Mouse (Mus musculus): ENCODE measurements around the gene Tesk1. TPM values are rescaled to one million over a fixed set of nuclear protein-coding genes. Genes with fewer than 3 reads are reported as not detected.

Tesk1 gene
- total RNA-seq, 2 experiments from 2014 or later: 79.9 to 86.0 TPM

DNA sequence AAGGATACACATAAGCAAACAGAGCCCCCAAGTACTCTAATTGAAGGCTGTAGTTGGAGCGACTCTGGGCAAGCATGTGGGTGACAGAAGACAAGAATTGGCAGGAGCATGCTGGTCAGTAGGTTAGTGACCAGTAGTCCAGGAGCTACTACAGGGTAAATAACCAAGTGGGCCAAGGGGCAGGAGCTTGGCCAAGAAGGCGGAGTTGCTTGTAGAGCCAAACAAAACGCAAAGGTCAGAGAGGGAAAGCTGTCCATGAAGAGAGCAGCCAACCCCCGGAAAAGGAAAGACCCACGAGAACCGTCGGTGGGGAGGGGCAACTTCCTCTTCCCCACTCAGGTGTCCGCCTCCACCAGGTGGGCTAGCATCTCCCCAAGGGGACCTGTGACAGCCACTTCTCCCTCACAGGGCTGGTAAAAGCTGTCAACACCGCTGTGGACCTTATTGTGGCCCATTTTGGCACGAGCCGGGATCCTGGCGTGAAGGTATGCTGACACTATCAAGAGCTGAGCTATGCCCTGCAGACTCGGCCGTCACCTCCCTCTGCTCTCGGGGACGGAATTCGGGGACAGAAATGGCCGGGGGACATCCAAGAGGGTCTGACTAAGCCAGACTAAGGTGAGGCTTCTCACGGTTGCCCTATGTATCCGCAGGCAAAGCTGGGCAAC lies 18.3 kb upstream of the Tesk1 start:
- TF ChIP-seq CTCF (conservative IDR thresholded peaks at IDR 0.05): no peak
- Histone ChIP-seq H3K27ac (no peak overlapping the region), H3K4me3 (no peak overlapping the region)
- DNase-seq (ENCODE audit: low spot score in 2 of 2): peak in 1 of 2 experiments; percentile 7

- TF ChIP-seq CTCF (conservative IDR thresholded peaks at IDR 0.05): no peak
- no peak overlapping the region for H3K4me3 ChIP-seq
- no peak for DNase-seq (ENCODE audit: low spot score in 2 of 2)
- no peak overlapping the region for H3K27ac ChIP-seq
Measured at GRCm38 (mm10) chr4:43424072-43424471, 17.7 kb upstream of the Tesk1 start.

DNA sequence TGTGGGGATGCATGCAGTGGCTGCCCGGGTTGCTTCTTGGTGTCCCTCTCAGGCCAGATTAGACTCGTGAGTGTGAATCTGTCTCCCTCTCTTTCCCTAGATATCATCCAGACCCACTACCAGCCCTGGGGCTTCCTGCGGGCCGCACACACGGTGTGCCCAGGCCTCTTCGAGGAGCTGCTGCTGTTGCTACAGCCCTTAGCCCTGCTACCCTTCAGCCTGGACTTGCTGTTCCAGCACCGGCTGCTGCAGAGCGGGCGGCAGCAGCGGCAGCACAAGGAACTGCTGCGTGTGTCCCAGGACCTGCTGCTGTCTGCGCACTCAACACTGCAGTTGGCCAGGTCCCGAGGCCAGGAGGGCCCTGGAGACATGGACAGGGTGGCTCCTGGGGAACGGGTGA lies 16.5 kb upstream of the Tesk1 start:
- H3K27ac ChIP-seq: no peak overlapping the region
- H3K4me3 ChIP-seq: no peak overlapping the region
- DNase-seq (ENCODE audit: low spot score in 2 of 2): no peak
- TF ChIP-seq CTCF (conservative IDR thresholded peaks at IDR 0.05): no peak

DNA sequence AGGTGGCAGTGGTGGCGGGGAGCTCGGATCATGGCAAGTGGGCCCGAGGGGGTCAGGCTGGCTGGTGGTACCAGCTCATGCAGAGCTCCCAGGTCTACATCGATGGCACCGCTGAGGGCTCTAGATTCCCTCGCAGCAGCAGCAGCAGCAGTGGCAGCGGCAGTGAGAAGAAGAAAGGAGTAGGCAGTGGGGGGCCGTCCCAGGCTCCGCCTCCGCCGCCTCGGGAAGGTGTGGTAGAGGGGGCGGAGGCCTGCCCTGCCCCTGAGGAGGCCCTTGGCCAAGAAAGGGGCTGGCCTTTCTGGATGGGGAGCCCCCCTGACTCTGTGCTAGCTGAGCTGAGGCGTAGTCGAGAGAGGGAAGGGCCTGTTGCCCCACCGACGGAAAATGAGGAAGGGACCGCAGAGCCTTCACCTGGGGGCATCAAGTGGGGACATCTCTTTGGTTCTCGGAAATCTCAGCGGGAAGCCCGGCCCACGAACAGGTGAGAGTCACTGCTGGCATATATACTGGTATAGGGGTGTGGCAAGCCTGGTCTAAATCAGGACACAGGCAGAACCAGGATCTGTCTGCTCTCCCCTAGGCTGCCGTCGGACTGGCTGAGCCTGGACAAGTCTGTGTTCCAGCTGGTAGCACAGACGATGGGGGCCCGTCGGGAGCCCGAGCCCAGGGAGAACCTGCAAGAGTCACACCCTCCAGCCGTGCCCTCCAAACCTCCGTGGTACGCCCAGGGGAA lies 15.9 kb upstream of the Tesk1 start:
- H3K4me3 ChIP-seq: no peak overlapping the region
- DNase-seq (ENCODE audit: low spot score in 2 of 2): no peak
- no peak overlapping the region for H3K27ac ChIP-seq
- no peak for TF ChIP-seq CTCF (conservative IDR thresholded peaks at IDR 0.05)

DNA sequence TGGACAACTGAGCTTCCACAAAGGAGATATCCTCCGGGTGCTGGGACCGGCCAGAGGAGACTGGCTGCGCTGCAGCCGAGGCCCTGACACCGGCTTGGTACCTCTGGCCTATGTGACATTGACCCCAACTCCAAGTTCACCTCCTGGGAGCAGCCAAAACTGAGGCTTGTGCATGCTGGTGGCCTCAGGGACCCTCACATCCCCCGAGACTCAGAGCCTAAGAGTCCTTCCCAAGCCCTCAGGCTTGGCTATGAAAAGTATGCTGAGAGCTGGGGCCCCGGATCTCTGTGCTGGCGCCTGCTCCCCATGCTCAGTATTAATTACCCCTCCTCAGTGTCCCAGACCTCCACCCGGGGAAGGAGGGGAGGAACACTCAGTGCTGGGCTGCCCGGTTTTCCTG lies 15.3 kb upstream of the Tesk1 start:
- TF ChIP-seq CTCF (conservative IDR thresholded peaks at IDR 0.05): no peak
- Histone ChIP-seq H3K27ac (no peak overlapping the region), H3K4me3 (no peak overlapping the region)
- DNase-seq (ENCODE audit: low spot score in 2 of 2): peak in 1 of 2 experiments; percentile 8

GRCm38 (mm10) chr4:43427501-43428179 lies 14.1 kb upstream of the Tesk1 start:
- Histone ChIP-seq H3K4me3 (no peak overlapping the region), H3K27ac (no peak overlapping the region)
- no peak for TF ChIP-seq CTCF (conservative IDR thresholded peaks at IDR 0.05)
- peak in 1 of 2 experiments; percentile 7 for DNase-seq (ENCODE audit: low spot score in 2 of 2)

- no peak overlapping the region for H3K27ac ChIP-seq
- TF ChIP-seq CTCF (conservative IDR thresholded peaks at IDR 0.05): no peak
- peak in 1 of 2 experiments; percentile 8 for DNase-seq (ENCODE audit: low spot score in 2 of 2)
- H3K4me3 ChIP-seq: no peak overlapping the region
Measured at GRCm38 (mm10) chr4:43428180-43428861, 13.4 kb upstream of the Tesk1 start.

GRCm38 (mm10) chr4:43428946-43429345 lies 12.8 kb upstream of the Tesk1 start, which contains the start of gene Fam166b:
Gene Fam166b (minus strand): TSS chr4:43429134.
- no peak within 1 kb of the TSS for H3K27ac ChIP-seq
- H3K4me3 ChIP-seq: no peak within 1 kb of the TSS
- DNase-seq (ENCODE audit: low spot score in 2 of 2): peak in 1 of 2 experiments; percentile 10
- no peak for TF ChIP-seq CTCF (conservative IDR thresholded peaks at IDR 0.05)

DNA sequence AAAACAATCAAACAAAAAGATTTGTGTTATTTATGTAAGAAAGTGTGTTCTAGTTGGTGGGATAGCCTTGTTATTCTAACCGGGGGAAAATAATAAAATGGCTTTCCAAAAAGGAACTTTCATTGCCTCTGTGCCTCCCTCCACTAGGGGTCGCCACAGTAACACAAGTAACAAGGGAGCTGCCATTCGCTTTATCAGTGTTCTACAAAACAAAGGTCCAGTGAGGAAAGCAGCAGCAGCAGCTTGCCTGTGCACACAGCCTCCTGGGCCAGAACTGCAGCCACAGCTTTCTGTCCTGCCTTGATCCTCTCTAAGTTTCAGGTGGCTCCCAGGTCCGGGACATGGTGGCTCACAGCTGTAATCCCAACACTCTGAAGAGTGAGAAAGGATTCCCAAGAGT lies 10.0 kb upstream of the Tesk1 start:
- Histone ChIP-seq H3K27ac (no peak overlapping the region), H3K4me3 (no peak overlapping the region)
- peak; percentile 83 to 86 for DNase-seq (ENCODE audit: low spot score in 2 of 2)
- peak; percentile 90 for TF ChIP-seq CTCF (conservative IDR thresholded peaks at IDR 0.05)

GRCm38 (mm10) chr4:43432832-43433231 lies 8.9 kb upstream of the Tesk1 start:
- DNase-seq (ENCODE audit: low spot score in 2 of 2): no peak
- Histone ChIP-seq H3K4me3 (no peak overlapping the region), H3K27ac (no peak overlapping the region)
- no peak for TF ChIP-seq CTCF (conservative IDR thresholded peaks at IDR 0.05)

- Histone ChIP-seq H3K27ac (peak overlapping the region; percentile 91), H3K4me3 (peak overlapping the region; percentile 81)
- TF ChIP-seq CTCF (conservative IDR thresholded peaks at IDR 0.05): peak; percentile 90
- DNase-seq (ENCODE audit: low spot score in 2 of 2): peak; percentile 99 to 100
Measured at GRCm38 (mm10) chr4:43442044-43442443, 305 bp downstream of the Tesk1 start.

- H3K4me3 ChIP-seq: peak overlapping the region; percentile 81
- peak overlapping the region; percentile 91 for H3K27ac ChIP-seq
- peak; percentile 48 to 68 for DNase-seq (ENCODE audit: low spot score in 2 of 2)
- TF ChIP-seq CTCF (conservative IDR thresholded peaks at IDR 0.05): no peak
Measured at GRCm38 (mm10) chr4:43442456-43443361, 970 bp downstream of the Tesk1 start.

Measured in layer of hippocampus, adult 2 months (tissue).